Mouse (Mus musculus) thymus, adult 2 months (tissue): ENCODE results near the gene Shisal1. TPM values are rescaled to one million over a fixed set of nuclear protein-coding genes. Genes with fewer than 3 reads are reported as not detected.

Source experiments
- DNase-seq: peaks from one replicate; pipeline ENCODE4 v3.0.0; 2021
- H3K27ac ChIP-seq: fragments of 200-500 bp; 2 replicates; pipeline ENCODE4 v1.5.1; 2012; ENCODE audit warnings: low read length, control low read depth; ENCODE audit not compliant: control insufficient read depth, insufficient read depth
- H3K27me3 ChIP-seq: fragments of 200-500 bp; 2 replicates; pipeline ENCODE4 v1.6.1; 2012; ENCODE audit warnings: mild to moderate bottlenecking, low read length, moderate library complexity, mixed read lengths; ENCODE audit not compliant: control insufficient read depth, insufficient read depth
- H3K36me3 ChIP-seq: fragments of 200-500 bp; 2 replicates; pipeline ENCODE4 v1.6.1; 2012; ENCODE audit warnings: mild to moderate bottlenecking, low read length, moderate library complexity; ENCODE audit not compliant: control insufficient read depth, insufficient read depth
- H3K4me1 ChIP-seq: fragments of 200-500 bp; replicated peaks from 2 replicates; pipeline ENCODE4 v1.6.1; 2012; ENCODE audit warnings: low read length; ENCODE audit not compliant: control insufficient read depth, insufficient read depth
- H3K4me3 ChIP-seq: fragments of 200-500 bp; 2 replicates; pipeline ENCODE4 v1.5.1; 2012; ENCODE audit warnings: mild to moderate bottlenecking, low read length, control low read depth, moderate library complexity; ENCODE audit not compliant: control insufficient read depth, insufficient read depth
- CTCF ChIP-seq: fragments of 200-500 bp; IDR thresholded peaks from 2 replicates; pipeline ENCODE4 v1.5.1; 2012; ENCODE audit warnings: mild to moderate bottlenecking, control low read depth, low read length, moderate library complexity, borderline replicate concordance; ENCODE audit not compliant: control insufficient read depth, poor library complexity, insufficient read depth; ENCODE audit errors: extremely low read depth
- POLR2A ChIP-seq: fragments of 200-500 bp; IDR thresholded peaks from 2 replicates; pipeline ENCODE4 v1.6.1; 2012; ENCODE audit warnings: mild to moderate bottlenecking, low read length, control low read depth, moderate library complexity; ENCODE audit not compliant: control insufficient read depth, poor library complexity, insufficient read depth; ENCODE audit errors: extremely low read depth
- WGBS: fragments of 180-500 bp; shearing (Covaris S2); methylation state at CpG from one replicate; pipeline ENCODE4 v1.1.7; 2018; 5-methylcytosine and 5-hydroxymethylcytosine counted together
- polyA plus RNA-seq: library from polyadenylated mRNA; depleted of rRNA; stranded (reverse); fragments of >200 nt; gene quantifications from 2 replicates; pipeline ENCODE4 v1.2.3, GENCODE M21; 2012

Gene Shisal1
- polyA plus RNA-seq, 1 experiment, result 9.3 TPM

DNA sequence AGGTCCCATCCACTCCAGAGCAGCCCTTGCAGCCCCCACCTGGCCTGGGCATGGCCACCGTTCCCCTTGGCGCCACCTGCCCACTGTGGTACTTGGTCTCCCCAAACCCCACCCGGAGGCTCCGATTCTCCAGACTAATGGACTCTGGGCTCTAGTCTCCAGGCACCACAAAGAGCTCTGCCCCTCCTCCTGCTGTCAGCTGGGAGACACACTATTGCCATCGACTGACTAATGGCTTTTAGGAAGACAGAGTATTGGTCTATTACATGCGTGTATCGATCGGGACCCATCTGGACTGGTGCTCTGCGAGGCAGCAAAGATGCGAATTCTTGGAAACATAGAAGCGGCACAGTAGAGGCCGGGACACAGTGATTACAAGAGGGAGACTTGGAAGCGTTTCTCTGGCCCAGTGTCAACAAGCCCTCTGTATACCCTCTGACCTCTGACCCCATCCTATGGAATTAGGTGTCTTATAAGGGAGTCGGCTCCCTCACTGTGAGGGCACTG is 49.2 kb downstream of the Shisal1 start:
- H3K4me3 ChIP-seq, result no peak overlapping the region
- DNase-seq, result no peak
- no peaks in the 10 kb centered on the region for H3K36me3 ChIP-seq
- H3K4me1 ChIP-seq, result no peaks in the 10 kb centered on the region; the same call in 1 of the 2 replicates
- 95% methylated on average over 14 of the region's 14 CpGs for WGBS
- no peaks in the 10 kb centered on the region for H3K27me3 ChIP-seq
- H3K27ac ChIP-seq, result no peak overlapping the region
- TF ChIP-seq CTCF (no peak), POLR2A (no peak)

DNA sequence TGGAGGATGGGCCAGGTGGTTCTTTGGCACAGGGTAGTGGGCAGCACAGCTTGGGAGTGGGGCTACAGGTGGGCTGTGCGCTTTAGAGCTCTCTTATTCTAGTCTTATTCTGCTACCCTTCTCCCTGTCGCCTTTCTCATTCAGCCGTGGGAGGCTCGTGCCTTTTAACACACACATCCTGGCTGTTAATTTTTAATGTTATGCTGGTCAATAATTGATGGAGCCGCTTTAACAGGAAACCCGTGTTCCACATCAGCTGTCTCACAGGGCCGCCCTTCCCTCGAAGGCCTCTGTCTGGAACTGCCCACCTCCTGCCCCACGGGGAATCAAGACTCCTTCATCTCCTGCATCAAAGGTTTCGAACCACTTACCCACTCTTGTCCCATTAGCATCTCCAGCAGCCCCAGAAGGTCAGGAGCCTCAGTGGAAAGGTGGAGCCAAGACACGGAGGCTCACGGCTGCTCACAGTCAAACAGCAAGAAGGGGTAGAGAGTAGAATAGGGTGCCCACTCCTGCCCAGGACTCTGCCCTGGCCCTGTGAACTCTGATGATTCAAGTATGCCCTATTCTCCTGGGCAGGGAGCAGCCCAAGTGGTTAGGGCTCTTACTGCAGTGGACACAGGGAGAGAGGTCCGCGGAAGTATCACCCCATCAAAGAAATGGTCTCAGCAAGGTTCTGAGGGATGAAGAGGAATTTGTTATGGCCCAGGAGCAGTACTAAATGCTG is 51.4 kb downstream of the Shisal1 start:
- H3K27me3 ChIP-seq, result no peaks in the 10 kb centered on the region
- 91% methylated on average over 14 of the region's 14 CpGs for WGBS
- H3K4me1 ChIP-seq, result no peaks in the 10 kb centered on the region; the same call in 1 of the 2 replicates
- DNase-seq, result no peak
- no peak overlapping the region for H3K4me3 ChIP-seq
- H3K27ac ChIP-seq, result no peak overlapping the region
- TF ChIP-seq POLR2A, result no peak
- no peak for TF ChIP-seq CTCF
- H3K36me3 ChIP-seq, result no peaks in the 10 kb centered on the region

DNA sequence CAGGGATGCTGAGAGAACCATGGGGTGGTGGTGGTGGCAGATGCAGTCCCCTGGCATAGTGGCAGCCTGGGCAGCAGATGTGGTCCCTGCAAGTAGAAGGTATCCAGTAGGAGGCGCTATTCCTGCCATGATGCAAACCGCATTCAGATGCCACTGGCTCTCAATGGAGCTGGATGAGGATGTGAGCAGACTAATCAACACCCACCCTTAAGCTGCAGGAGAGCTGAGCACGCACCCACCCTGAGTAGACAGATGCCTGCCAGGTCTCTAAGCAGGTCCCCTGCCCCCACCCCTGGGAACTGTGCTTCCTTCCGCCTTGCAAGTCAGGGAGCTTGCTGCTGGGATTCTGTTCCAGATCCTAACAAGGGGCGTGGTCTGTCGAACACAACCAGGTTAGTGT is 53.6 kb downstream of the Shisal1 start:
- no peak overlapping the region for H3K4me3 ChIP-seq
- DNase-seq, result no peak
- no peak overlapping the region for H3K27ac ChIP-seq
- no peaks in the 10 kb centered on the region for H3K36me3 ChIP-seq
- peaks cover 19% of the 10 kb centered on the region for H3K4me1 ChIP-seq
- no peak for TF ChIP-seq POLR2A
- TF ChIP-seq CTCF, result no peak
- 94% methylated on average over 6 of the region's 6 CpGs for WGBS
- H3K27me3 ChIP-seq, result no peaks in the 10 kb centered on the region

DNA sequence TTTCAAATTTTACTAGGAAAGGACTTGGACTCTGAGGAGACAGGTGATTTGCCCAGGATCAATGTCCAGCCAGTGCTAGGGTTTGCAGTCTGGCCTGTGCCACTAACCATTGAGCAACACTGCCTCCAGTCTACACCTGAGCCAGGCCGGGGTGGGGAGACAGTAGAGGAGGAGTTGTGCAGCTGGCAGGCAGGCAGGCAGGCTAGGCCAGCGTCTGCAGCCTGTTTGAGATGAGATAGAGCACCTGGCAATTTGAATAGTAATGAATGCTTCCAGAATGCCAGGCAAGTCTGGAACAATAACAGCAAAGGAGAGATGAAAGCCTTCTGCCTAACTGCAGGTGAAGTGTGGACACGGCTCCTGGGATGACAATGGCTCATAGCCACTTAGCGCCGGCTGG is 54.1 kb downstream of the Shisal1 start:
- TF ChIP-seq POLR2A (no peak), CTCF (no peak)
- no peaks in the 10 kb centered on the region for H3K27me3 ChIP-seq
- H3K4me3 ChIP-seq, result no peak overlapping the region
- DNase-seq, result peak; percentile 19
- H3K27ac ChIP-seq, result no peak overlapping the region
- H3K4me1 ChIP-seq, result peaks cover 24% of the 10 kb centered on the region
- 70% methylated on average over 5 of the region's 5 CpGs for WGBS
- H3K36me3 ChIP-seq, result no peaks in the 10 kb centered on the region

DNA sequence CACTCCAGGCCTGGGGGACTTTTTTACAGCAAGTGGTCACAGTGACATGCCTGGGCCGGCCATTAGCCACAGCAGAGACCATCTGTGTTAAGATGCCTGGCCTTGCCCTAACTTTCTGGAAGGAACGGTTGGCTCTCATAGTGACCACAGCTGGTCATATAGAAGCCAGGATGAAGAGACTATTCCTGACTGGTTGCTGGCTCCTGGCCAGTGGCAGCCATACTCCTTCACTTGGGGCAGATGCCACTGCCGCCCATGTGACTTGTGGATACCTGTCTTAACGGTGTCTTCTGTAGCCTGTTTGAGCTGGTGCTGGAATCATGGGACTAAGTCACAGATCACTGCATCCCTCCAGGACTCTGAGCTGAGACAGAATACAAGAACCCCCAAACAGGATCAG is 54.8 kb downstream of the Shisal1 start:
- H3K27me3 ChIP-seq, result no peaks in the 10 kb centered on the region
- H3K27ac ChIP-seq, result no peak overlapping the region
- no peak for TF ChIP-seq CTCF
- DNase-seq, result no peak
- H3K4me1 ChIP-seq, result peaks cover 27% of the 10 kb centered on the region
- H3K4me3 ChIP-seq, result no peak overlapping the region
- WGBS, result 97% methylated on average over 4 of the region's 4 CpGs
- no peaks in the 10 kb centered on the region for H3K36me3 ChIP-seq

DNA sequence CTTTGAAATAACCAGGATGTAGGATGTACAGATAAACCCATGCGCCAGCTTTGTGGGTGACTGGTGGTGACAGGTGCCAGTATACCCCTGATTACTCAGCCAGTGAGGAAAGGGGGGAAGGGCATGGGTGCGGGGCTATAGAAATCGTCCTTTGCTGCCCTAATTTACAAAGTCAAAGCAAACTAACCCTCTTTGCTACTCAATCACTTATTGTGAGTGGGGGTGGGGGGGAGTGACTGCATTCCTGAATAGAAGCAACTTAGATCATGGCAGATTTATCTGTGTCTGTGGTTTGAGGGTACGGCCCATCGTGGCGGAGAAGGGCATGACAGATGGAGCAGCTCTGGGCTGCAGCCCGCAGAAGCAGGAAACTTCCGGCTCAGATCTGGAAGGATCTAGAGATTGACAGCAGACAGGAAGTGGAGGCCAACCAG is 58.2 kb downstream of the Shisal1 start:
- TF ChIP-seq POLR2A (no peak), CTCF (no peak)
- peak overlapping the region; percentile 32; the same call in 1 of the 2 replicates for H3K27ac ChIP-seq
- H3K4me3 ChIP-seq, result no peak overlapping the region
- DNase-seq, result peak; percentile 64
- peaks cover 37% of the 10 kb centered on the region for H3K4me1 ChIP-seq
- WGBS, result 5% methylated on average over 8 of the region's 8 CpGs
- H3K27me3 ChIP-seq, result no peaks in the 10 kb centered on the region
- no peaks in the 10 kb centered on the region for H3K36me3 ChIP-seq

DNA sequence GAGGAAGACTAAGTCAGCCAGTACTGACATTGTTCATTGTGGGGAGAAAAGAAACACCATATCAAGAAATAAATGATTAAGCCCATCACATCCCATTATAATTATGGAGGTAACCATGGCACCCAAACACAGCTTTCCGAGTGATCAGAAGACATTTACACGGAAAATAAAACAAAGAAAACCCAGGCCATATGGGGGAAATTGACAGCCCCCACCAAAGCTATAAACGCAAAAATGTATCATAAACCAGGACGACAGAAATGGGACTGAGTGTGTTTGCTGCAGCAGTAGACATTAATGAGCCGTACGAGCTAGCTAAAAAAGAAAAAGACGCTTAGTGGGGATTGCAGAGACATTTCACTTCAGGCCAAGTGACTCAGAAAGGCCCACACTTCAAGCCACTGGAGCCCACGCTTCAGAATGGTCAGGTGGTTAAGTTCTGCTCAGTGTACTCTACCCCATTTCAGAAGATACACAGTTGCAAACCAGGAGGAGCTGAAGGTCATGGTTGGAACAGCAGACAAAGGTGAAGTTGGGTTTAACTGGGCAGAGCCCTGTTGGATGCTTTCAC is 60.8 kb downstream of the Shisal1 start:
- TF ChIP-seq CTCF (no peak), POLR2A (no peak)
- no peaks in the 10 kb centered on the region for H3K36me3 ChIP-seq
- H3K4me1 ChIP-seq, result peaks cover 61% of the 10 kb centered on the region
- 95% methylated on average over 8 of the region's 8 CpGs for WGBS
- no peaks in the 10 kb centered on the region for H3K27me3 ChIP-seq
- H3K4me3 ChIP-seq, result no peak overlapping the region
- H3K27ac ChIP-seq, result no peak overlapping the region
- no peak for DNase-seq
